Mouse (Mus musculus) Patski (cell line): ENCODE measurements around the gene Cry2. TPM values are rescaled to one million over a fixed set of nuclear protein-coding genes. Genes with fewer than 3 reads are reported as not detected.

Experiments used
- ATAC-seq: fragments of 100-300 bp; one replicate; pipeline ENCODE4 v1.8.0; 2021
- CTCF ChIA-PET: fragments of 350-600 bp; sonication (Branson Sonifier 250); formaldehyde crosslinking; loops from one replicate; lab custom pipeline; 2022; ENCODE audit warnings: inconsistent platforms; lab: Charles Lee
- POLR2A ChIA-PET: fragments of 350-600 bp; sonication (Branson Sonifier 250); formaldehyde crosslinking; loops from one replicate; lab custom pipeline; 2022; ENCODE audit warnings: antibody characterized with exemption, inconsistent platforms; lab: Charles Lee
- DNase-seq: peaks from one replicate; pipeline ENCODE4 v3.0.0-alpha.2; 2011; ENCODE audit warnings: low read depth, low spot score
- H3K27me3 ChIP-seq: fragments of 371-371 bp; one replicate; pipeline ENCODE4 v1.5.1; 2021
- CTCF ChIP-seq: fragments of 100-300 bp; IDR thresholded peaks from one replicate; pipeline ENCODE4 v1.5.1; 2021
- in situ Hi-C: fragments of 300-500 bp; cut with MboI; formaldehyde crosslinking; loops from 3 replicates; pipeline ENCODE4 v1.11.1; 2018; ENCODE audit warnings: low pct_unique_long_range_greater_than_20kb, mixed read lengths
- polyA plus RNA-seq: library from polyadenylated mRNA; unstranded; gene quantifications from one replicate; pipeline ENCODE4 v1.2.3, GENCODE M21; 2021

Gene Cry2
- polyA plus RNA-seq, 1 experiment from 2014 or later: 16.7 TPM

- no peak for DNase-seq
- ChIA-PET CTCF (interaction anchor here (1.7 kb wide), 1 partner anchor 25 kb away, joined by 10 read pairs; no protein-coding TSS in a partner anchor), POLR2A (no interaction called here)
- H3K27me3 ChIP-seq: no peaks in the 10 kb centered on the region
- no peak for TF ChIP-seq CTCF
- in situ Hi-C loops: no loop called here
- ATAC-seq: no peak
Observed at GRCm38 (mm10) chr2:92461215-92461614, 27.4 kb upstream of the Cry2 start.

GRCm38 (mm10) chr2:92459921-92460707 lies 26.3 kb upstream of the Cry2 start, which contains the start of gene Slc35c1:
Gene Slc35c1 (minus strand): TSS chr2:92460538.
- ChIA-PET POLR2A (interaction anchor here (1.6 kb wide), 1 partner anchor 10 kb away, joined by 4 read pairs; no protein-coding TSS in a partner anchor), CTCF (interaction anchor here (1.7 kb wide), 1 partner anchor 26 kb away, joined by 10 read pairs; no protein-coding TSS in a partner anchor)
- in situ Hi-C loops: no loop called here
- DNase-seq (no peak), ATAC-seq (peak; percentile 17)
- H3K27me3 ChIP-seq: no peaks in the 10 kb centered on the region
- TF ChIP-seq CTCF: no peak

- in situ Hi-C loops: no loop called here
- no peaks in the 10 kb centered on the region for H3K27me3 ChIP-seq
- TF ChIP-seq CTCF: no peak
- POLR2A ChIA-PET: interaction anchor here (1.6 kb wide), 1 partner anchor 9 kb away, joined by 4 read pairs; no protein-coding TSS in a partner anchor
- ATAC-seq (peak; percentile 94), DNase-seq (peak; percentile 20)
- CTCF ChIA-PET: interaction anchor here (0.9 to 2.4 kb wide), 3 partner anchors 10 to 27 kb away, joined by 3 to 6 read pairs (median 3); no protein-coding TSS in a partner anchor
Observed at GRCm38 (mm10) chr2:92459141-92459920, 25.5 kb upstream of the Cry2 start.

- POLR2A ChIA-PET: no interaction called here
- H3K27me3 ChIP-seq: no peaks in the 10 kb centered on the region
- in situ Hi-C loops: no loop called here
- no peak for TF ChIP-seq CTCF
- CTCF ChIA-PET: interaction anchor here (0.9 to 2.4 kb wide), 3 partner anchors 9 to 27 kb away, joined by 3 to 6 read pairs (median 3); no protein-coding TSS in a partner anchor
- DNase-seq: no peak
- no peak for ATAC-seq
Observed at GRCm38 (mm10) chr2:92458481-92458880, 24.6 kb upstream of the Cry2 start.

GRCm38 (mm10) chr2:92456970-92457530 lies 23.2 kb upstream of the Cry2 start:
- no peak for ATAC-seq
- DNase-seq: no peak
- no peaks in the 10 kb centered on the region for H3K27me3 ChIP-seq
- in situ Hi-C loops: no loop called here
- CTCF ChIA-PET: interaction anchor here (0.7 to 2.4 kb wide), 2 partner anchors 8 to 24 kb away, joined by 3 to 6 read pairs; no protein-coding TSS in a partner anchor
- TF ChIP-seq CTCF: no peak
- POLR2A ChIA-PET: interaction anchor here (1.0 kb wide), 1 partner anchor 15 kb away, joined by 3 read pairs; no protein-coding TSS in a partner anchor

GRCm38 (mm10) chr2:92455704-92456103 lies 21.9 kb upstream of the Cry2 start:
- ATAC-seq: no peak
- POLR2A ChIA-PET: no interaction called here

GRCm38 (mm10) chr2:92454166-92454565 lies 20.3 kb upstream of the Cry2 start:
- ChIA-PET CTCF (no interaction called here), POLR2A (interaction anchor here (0.6 kb wide), 1 partner anchor 11 kb away, joined by 3 read pairs; no protein-coding TSS in a partner anchor)
- in situ Hi-C loops: no loop called here
- H3K27me3 ChIP-seq: no peaks in the 10 kb centered on the region
- TF ChIP-seq CTCF: no peak
- DNase-seq (no peak), ATAC-seq (no peak)

More at GRCm38 (mm10) chr2:92455704-92456103, 21.9 kb upstream of the Cry2 start:
- CTCF ChIA-PET: interaction anchor here (1.5 kb wide), 1 partner anchor 17 kb away, joined by 5 read pairs; no protein-coding TSS in a partner anchor
- no peak for TF ChIP-seq CTCF
- H3K27me3 ChIP-seq: no peaks in the 10 kb centered on the region
- in situ Hi-C loops: no loop called here
- no peak for DNase-seq

- no peaks in the 10 kb centered on the region for H3K27me3 ChIP-seq
- no peak for ATAC-seq
- ChIA-PET CTCF (no interaction called here), POLR2A (no interaction called here)
- TF ChIP-seq CTCF: no peak
- in situ Hi-C loops: no loop called here
- no peak for DNase-seq
Observed at GRCm38 (mm10) chr2:92451126-92451525, 17.3 kb upstream of the Cry2 start.

- CTCF ChIA-PET: no interaction called here
- POLR2A ChIA-PET: no interaction called here
- DNase-seq: no peak
- H3K27me3 ChIP-seq: no peaks in the 10 kb centered on the region
- in situ Hi-C loops: loop anchor here (10.0 to 25.0 kb wide), 2 partner anchors 152 to 460 kb away; partner anchors contain the start of gene Dgkz
- no peak for TF ChIP-seq CTCF
- no peak for ATAC-seq
Observed at GRCm38 (mm10) chr2:92447121-92447740, 13.4 kb upstream of the Cry2 start.
